Mouse (Mus musculus) layer of hippocampus, adult 18-20 months (tissue): ENCODE data around the gene Erp27. TPM values are rescaled to one million over a fixed set of nuclear protein-coding genes. Genes with fewer than 3 reads are reported as not detected.
A peak's percentile ranks its signal among the peaks of the same experiment; 100 is the strongest.

Experiments
- DNase-seq, 2 experiments: peaks; one replicate each; pipeline ENCODE4 v3.0.0; 2022; ENCODE audit warnings: low spot score in 2 of 2
- total RNA-seq, 2 experiments: library from RNA; stranded (reverse); gene quantifications; 2 replicates each; pipeline ENCODE4 v1.2.3; 2021

Erp27 gene
- total RNA-seq, 2 experiments from 2014 or later, result 0.58 to 0.87 TPM

DNA sequence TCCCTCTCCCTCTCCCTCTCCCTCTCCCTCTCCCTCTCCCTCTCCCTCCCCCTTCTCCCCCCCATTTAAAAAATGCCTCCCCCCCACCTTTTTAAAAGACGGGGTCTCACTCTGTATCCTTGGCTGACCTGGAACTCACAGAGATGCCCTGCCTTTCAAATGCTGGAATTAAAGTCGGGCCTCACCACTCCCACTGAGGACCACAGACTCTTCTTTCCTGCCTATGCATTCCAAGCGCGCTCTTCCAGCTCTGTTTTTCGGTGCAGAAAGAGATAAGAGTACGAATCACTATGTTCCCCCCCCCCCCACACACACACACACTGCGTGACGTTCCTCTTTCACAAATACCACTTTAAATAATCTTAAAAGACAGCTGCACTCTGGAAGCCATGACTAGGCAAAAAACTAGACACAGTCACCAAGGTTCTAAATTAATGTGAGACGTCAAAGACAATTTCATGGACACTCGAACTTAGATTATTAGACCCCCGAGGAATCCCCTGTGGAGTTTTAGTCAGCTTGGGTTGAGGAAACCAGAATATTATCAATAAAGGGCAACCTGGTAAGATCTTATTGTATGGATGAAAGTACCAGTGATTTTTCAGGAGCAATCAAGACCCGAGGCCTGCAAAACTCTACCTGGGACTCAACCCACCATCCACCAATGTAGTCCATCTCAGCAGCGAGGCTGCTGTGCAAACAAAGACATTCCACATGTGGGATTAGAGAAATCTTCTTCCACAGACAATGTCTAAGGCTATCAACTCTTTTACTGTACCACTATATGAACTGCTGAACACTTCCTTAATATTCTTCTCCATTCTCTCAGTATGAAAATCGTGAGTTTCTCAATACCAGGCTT, 17.6 kb upstream of the Erp27 start:
- no peak for DNase-seq

DNA sequence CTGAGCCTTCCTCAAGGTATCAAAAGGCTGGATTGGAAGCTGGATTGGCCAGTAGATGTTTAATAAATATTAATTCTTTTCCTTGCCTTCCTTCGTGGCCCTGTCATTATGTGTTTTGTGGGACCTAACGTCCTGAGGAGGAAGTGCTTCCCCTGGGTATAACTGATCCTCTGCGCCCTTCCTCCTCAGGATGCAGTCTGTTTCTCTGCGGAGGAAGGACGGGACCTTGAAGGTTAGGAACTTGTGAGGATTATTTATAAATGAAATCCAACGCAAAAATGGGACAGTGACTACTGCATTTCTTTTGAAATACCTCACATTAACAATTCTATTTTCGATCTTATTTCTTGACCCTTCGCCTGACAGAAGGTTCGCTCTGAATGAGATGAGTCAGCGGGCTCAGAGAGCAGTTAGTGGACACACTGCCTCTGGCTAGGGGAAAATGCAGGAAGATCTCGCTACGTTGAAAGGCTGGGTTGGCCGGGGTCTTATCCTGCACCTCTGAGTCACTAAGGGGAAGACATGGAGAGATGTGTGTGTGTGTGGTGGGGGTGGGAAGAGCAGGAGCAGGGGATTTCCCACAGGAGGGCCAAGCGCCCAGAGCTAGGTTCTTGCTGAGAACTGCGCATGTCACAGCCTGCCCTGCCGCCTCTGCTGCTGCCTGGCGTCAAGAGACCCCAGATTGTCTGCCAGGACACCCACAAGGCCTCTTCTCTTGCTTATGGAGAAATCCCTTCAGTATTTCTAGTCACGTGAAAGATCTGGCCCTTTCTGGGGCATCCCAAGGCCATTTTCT, 16.5 kb upstream of the Erp27 start:
- no peak for DNase-seq

- DNase-seq, result no peak
Measured at GRCm38 (mm10) chr6:136937117-136937516, 15.1 kb upstream of the Erp27 start.

GRCm38 (mm10) chr6:136936361-136936760, 14.4 kb upstream of the Erp27 start:
- DNase-seq, result no peak

DNA sequence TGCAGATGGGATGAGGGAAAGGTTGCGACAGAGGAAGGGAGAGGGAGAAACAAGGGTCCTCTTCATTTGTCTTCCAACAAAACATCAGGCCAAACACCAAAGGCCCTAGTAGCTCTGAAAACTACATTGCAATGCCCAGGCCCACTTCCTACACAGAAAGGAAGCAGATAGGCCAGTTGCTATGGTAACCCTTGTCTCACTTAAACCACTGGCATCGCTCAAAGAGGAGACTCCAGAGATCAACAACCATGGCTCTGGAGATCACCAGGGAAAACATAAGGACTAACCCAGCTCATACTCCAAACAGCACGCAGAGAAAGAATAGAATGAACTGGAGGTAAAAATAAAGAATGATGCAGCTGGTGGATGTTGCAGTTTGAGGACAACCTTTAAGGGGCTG, 13.3 kb upstream of the Erp27 start:
- DNase-seq, result no peak

GRCm38 (mm10) chr6:136934068-136934467, 12.1 kb upstream of the Erp27 start:
- no peak for DNase-seq

DNA sequence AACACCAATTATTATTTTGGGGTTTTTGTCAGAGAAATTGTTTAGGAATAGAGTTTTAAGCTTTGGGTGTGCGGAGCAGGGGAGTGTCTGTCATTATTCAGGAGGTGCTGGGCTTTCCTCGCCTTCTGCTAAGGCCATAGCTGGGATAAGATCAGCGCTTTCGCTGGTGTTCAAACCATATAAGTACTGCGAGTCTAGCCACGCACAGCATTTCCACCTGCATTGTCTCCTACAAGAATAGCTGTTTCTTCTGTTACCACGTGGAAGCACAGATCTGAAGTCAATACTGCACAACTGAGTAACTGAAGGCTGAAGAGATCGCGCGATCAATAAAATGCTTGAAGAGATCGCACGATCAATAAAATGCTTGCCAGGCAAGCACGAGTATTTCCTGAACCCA, 9.3 kb upstream of the Erp27 start:
- no peak for DNase-seq

DNA sequence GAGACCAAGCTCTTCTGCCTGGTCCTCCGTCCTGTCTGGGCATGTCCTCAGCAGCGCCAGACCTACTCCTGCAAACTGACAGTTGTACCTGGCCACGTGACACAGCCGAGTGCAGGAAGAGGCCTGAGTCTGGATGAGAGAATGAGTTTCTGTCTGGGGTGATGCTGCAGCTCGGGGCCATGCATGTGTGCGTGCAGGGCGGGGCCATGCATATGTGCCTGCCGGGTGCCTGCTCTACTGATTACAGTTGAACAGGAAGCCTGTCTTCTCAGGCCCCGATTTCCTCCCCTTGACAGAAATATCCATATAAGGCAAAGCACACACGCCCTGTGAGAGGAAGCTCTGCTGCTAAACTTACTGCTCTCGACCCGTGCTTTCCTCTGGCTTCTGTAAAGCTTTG, 8.7 kb upstream of the Erp27 start:
- DNase-seq, result no peak

DNA sequence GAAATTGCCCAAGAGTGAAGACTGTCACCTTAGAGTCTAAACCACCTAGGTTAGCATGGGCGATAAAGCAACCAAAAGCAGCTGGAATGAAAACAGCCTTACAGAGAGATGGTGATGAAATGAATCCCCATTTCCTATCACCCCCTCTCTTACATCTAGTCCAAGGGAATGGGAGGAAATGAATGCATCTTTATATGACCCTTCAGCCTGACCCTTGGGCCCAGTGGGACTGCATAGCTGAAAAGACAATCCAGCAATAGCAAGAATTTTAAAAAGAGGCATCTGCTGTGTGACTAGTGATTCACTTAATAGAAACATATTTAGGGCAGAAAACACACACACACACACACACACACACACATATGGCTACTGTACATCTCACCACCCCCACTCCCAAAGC, 5.6 kb upstream of the Erp27 start:
- DNase-seq, result no peak

DNA sequence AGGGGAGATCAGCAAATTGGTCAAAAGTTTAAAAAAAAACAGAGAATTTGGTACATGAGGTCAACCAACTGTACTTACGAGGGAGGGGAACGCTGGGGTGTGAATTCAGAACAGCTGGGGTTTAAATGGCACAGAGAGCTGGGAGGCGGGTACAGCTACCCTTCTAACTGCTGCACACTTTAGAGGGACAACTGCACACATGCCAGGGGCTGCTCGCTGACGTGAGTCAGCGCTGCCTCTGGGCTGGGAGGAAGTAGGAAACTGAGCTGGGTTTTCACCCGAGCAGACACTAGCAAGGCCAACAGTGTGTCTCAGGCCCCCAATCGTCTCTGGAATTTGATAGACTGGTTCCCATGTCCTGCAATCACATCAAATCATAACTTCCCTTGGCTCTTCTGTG, 3.1 kb upstream of the Erp27 start:
- DNase-seq, result no peak

DNA sequence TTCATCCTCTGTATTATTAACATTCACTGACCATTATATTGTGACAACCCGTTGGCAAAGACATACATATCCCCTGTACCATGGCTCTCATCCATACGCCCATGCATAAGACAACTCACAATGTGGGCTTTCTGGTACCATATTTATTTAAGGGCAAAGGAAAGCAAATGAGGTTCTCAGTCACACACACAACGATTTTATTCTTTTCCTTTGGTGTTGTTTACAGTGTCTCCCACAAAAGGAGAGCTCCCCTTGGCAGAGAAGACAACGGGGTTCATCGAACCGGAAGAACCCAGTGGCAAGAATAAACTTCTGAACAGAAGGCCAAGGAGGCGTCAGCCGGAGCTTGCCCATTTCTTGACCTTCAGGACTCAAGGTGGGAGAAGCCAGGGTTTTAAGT, 1.6 kb upstream of the Erp27 start, which contains the start of gene Pde6h:
Pde6h (plus strand) TSS at position 301 of the 400 bp plus-strand sequence.
- DNase-seq, result no peak

GRCm38 (mm10) chr6:136922871-136923270, 891 bp upstream of the Erp27 start:
- no peak for DNase-seq

GRCm38 (mm10) chr6:136921601-136922000, 379 bp downstream of the Erp27 start:
- DNase-seq, result peak; percentile 19 to 53

DNA sequence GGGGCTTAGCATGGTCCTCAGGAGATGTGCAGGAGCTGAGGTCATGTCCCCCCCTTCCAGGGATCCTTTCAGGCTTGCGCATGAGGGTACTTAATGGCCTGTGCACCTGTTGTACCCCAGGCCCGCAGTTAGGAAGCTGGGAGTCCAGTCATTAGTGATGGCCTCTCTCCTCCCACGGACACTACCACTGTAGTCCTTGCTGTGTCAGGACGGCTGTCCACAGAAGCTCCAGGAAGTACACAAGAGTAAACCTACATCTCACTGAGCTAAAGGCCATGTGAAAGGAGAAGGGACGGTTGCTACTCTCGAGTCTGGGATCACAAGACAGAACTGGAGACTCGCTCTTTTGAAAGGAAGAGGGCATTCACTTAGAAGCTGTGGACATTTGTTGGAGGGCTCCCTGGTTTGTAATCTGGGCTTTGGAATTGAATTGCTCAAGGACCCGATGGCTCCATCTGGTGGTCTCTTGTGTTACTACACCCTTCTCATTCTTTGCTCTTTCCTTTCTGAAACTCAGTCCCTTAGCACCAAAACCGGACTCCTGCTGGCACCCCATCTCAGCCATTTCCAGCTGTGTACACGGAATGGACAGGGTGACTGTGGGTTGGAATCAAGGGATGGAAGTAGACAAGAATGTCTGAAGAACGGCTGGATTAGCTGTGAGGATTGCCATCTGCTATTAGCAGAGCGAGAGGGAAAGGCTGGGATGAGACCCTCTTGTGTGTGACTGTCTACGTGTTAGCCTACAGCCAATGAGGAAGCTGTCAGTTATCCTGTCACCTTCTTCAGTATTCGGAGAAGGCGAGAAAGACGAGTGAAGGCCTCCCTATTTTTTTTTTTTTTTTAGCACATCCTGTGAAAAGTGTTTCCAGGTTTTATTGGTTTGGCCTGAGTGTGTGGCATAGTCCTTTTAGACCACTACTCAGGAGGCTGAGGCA, 1.4 kb downstream of the Erp27 start:
- peak; percentile 63 to 91 for DNase-seq

DNA sequence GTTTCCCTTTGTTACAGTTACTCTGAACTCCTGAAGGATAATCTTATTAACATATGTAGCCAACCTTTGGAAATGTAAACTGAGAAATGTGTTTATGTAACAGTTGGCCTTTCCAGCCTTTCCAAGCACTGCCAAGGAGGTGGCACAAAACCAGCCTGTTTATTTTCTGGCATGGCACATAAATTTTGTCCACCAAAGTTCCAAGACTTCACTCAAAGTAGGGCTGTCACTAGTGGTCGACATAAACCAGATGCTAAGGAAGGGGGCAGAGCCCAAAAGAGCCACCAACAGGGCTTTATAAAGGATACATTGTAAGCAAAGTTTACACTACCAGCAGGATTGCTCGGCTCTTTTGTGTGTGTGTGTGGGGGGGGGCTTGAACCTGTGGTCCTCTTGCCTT, 4.1 kb downstream of the Erp27 start:
- no peak for DNase-seq

- DNase-seq, result no peak
Measured at GRCm38 (mm10) chr6:136915721-136916395, 6.1 kb downstream of the Erp27 start.

DNA sequence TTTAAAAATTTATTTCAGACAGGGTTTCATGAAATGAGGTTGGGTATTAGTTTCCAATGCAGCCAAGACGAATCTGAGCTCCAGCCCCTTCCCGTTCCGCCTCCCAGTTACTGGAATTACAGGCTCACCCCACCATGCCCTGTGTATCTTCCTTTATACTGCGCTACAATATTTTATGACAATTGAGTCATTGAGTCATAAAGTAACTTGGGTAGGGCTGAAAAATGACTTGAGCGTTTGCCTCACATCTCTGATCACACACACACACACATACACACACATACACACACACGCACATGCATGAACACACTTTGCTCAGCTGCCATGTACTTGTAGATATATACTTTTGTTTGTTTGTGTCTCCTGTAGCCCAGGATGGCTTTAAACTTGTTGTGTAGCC, 7.7 kb downstream of the Erp27 start:
- DNase-seq, result no peak

- peak in 1 of 2 experiments; percentile 14 for DNase-seq
Measured at GRCm38 (mm10) chr6:136913384-136914126, 8.4 kb downstream of the Erp27 start.

DNA sequence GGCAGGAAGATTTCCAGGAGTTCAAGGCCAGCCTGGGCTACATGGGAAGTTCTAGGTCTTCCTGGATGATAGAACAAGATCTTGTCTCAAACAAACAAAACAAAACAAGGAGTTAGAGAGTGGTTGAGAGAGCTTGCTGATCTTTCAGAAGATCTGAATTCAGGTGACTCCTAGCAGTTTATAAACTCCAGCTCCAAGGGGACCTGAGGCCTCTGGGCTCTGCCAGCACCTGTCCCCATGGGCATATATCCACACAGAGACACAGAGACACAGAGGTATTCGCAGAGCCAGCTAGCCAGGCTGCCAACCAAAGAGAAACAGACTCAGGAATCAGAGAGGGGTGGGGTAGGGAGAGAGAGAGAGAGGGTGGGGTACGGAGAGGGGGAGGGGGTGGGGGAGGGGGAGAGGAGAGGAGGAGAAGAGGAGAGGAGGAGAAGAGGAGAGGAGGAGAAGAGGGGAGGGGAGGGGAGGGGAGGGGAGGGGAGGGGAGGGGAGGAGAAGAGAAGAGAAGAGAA, 9.2 kb downstream of the Erp27 start:
- no peak for DNase-seq
